Mouse (Mus musculus): ENCODE results near the gene Plcb1.

The Plcb1 gene

GRCm38 (mm10) chr2:135204141-135205120 lies 418.6 kb downstream of the Plcb1 start:
- no peak for DNase-seq (ENCODE audit: low spot score)

- no peak for DNase-seq (ENCODE audit: low spot score)
These were observed 423.0 kb downstream of the Plcb1 start for GRCm38 (mm10) chr2:135208890-135209289.

GRCm38 (mm10) chr2:135214746-135215448 lies 429.0 kb downstream of the Plcb1 start:
- no peak for DNase-seq (ENCODE audit: low spot score)

- no peak for DNase-seq (ENCODE audit: low spot score)
These were observed 433.5 kb downstream of the Plcb1 start for GRCm38 (mm10) chr2:135219406-135219805.

GRCm38 (mm10) chr2:135225604-135226025 lies 439.7 kb downstream of the Plcb1 start:
- no peak for DNase-seq (ENCODE audit: low spot score)

GRCm38 (mm10) chr2:135230262-135230661 lies 444.4 kb downstream of the Plcb1 start:
- DNase-seq (ENCODE audit: low spot score), result no peak

GRCm38 (mm10) chr2:135242662-135243316 lies 456.9 kb downstream of the Plcb1 start:
- no peak for DNase-seq (ENCODE audit: low spot score)

GRCm38 (mm10) chr2:135243764-135244163 lies 457.9 kb downstream of the Plcb1 start:
- DNase-seq (ENCODE audit: low spot score), result no peak

GRCm38 (mm10) chr2:135249925-135250324 lies 464.1 kb downstream of the Plcb1 start:
- no peak for DNase-seq (ENCODE audit: low spot score)

GRCm38 (mm10) chr2:135251821-135252315 lies 466.0 kb downstream of the Plcb1 start:
- no peak for DNase-seq (ENCODE audit: low spot score)

GRCm38 (mm10) chr2:135259136-135259535 lies 473.3 kb downstream of the Plcb1 start:
- DNase-seq (ENCODE audit: low spot score), result no peak

GRCm38 (mm10) chr2:135263943-135264342 lies 478.1 kb downstream of the Plcb1 start:
- no peak for DNase-seq (ENCODE audit: low spot score)

- no peak for DNase-seq (ENCODE audit: low spot score)
These were observed 489.1 kb downstream of the Plcb1 start for GRCm38 (mm10) chr2:135274949-135275348.

- DNase-seq (ENCODE audit: low spot score), result no peak
These were observed 492.6 kb downstream of the Plcb1 start for GRCm38 (mm10) chr2:135278506-135278905.

GRCm38 (mm10) chr2:135279026-135279425 lies 493.2 kb downstream of the Plcb1 start:
- no peak for DNase-seq (ENCODE audit: low spot score)

GRCm38 (mm10) chr2:135283783-135284182 lies 497.9 kb downstream of the Plcb1 start:
- DNase-seq (ENCODE audit: low spot score), result no peak

GRCm38 (mm10) chr2:135296184-135296769 lies 510.4 kb downstream of the Plcb1 start:
- DNase-seq (ENCODE audit: low spot score), result no peak

- DNase-seq (ENCODE audit: low spot score), result no peak
These were observed 514.6 kb downstream of the Plcb1 start for GRCm38 (mm10) chr2:135300480-135300879.

- no peak for DNase-seq (ENCODE audit: low spot score)
These were observed 516.6 kb downstream of the Plcb1 start for GRCm38 (mm10) chr2:135302483-135302882.

- DNase-seq (ENCODE audit: low spot score), result no peak
These were observed 519.3 kb downstream of the Plcb1 start for GRCm38 (mm10) chr2:135305186-135305585.

- no peak for DNase-seq (ENCODE audit: low spot score)
These were observed 520.0 kb downstream of the Plcb1 start for GRCm38 (mm10) chr2:135305736-135306471.

All from spleen, adult 12 weeks (tissue).